Mouse (Mus musculus) neural tube, embryonic 12.5 days (tissue): ENCODE measurements around the gene Smarca1. TPM values are rescaled to one million over a fixed set of nuclear protein-coding genes. Genes with fewer than 3 reads are reported as not detected.

Experiments used
- ATAC-seq: fragments of 200-750 bp; cut with Nextera tagmentation; 2 replicates; pipeline ENCODE4 v1.8.0; 2017; ENCODE audit warnings: low read depth, mild to moderate bottlenecking, moderate TSS enrichment, moderate library complexity; ENCODE audit not compliant: low FRiP score
- H3K27ac ChIP-seq: fragments of 300-500 bp; sonication (generic); 2 replicates; pipeline ENCODE4 v1.5.1; 2016
- H3K27me3 ChIP-seq: fragments of 300-500 bp; sonication (generic); replicated peaks from 2 replicates; pipeline ENCODE4 v1.6.1; 2016; ENCODE audit warnings: mild to moderate bottlenecking
- H3K36me3 ChIP-seq: fragments of 300-500 bp; sonication (generic); 2 replicates; pipeline ENCODE4 v1.6.1; 2016; ENCODE audit warnings: mild to moderate bottlenecking
- H3K4me1 ChIP-seq: fragments of 300-500 bp; sonication (generic); 2 replicates; pipeline ENCODE4 v1.6.1; 2016
- H3K4me2 ChIP-seq: fragments of 300-500 bp; sonication (generic); replicated peaks from 2 replicates; pipeline ENCODE4 v1.6.1; 2016; ENCODE audit warnings: mild to moderate bottlenecking
- H3K4me3 ChIP-seq: fragments of 300-500 bp; sonication (generic); 2 replicates; pipeline ENCODE4 v1.5.1; 2016
- H3K9ac ChIP-seq: fragments of 300-500 bp; sonication (generic); 2 replicates; pipeline ENCODE4 v1.6.1; 2016; ENCODE audit warnings: mild to moderate bottlenecking
- H3K9me3 ChIP-seq: fragments of 300-500 bp; sonication (generic); 2 replicates; pipeline ENCODE4 v1.6.1; 2016; ENCODE audit warnings: mild to moderate bottlenecking
- WGBS: fragments of 180-500 bp; shearing (Covaris S2); methylation state at CpG from one replicate; pipeline ENCODE4 v1.1.7; 2016; 5-methylcytosine and 5-hydroxymethylcytosine counted together
- polyA plus RNA-seq: library from polyadenylated mRNA; unstranded; fragments of >200 nt; fragmentation: Nextera tagmentation; extraction: Ambion mirVana; gene quantifications from 2 replicates; pipeline ENCODE4 v1.2.1, GENCODE M21; 2016

Smarca1 gene
- polyA plus RNA-seq, result 23.6 and 29.8 TPM in 2 replicates

- Histone ChIP-seq H3K9ac (peak within 1 kb of the TSS; percentile 75), H3K36me3 (no peaks in the 10 kb centered on the region), H3K27me3 (no peaks in the 10 kb centered on the region), H3K27ac (peak within 1 kb of the TSS; percentile 32; the same call in 1 of the 2 replicates), H3K4me3 (peak within 1 kb of the TSS; percentile 55), H3K4me2 (peak within 1 kb of the TSS; percentile 65), H3K4me1 (no peaks in the 10 kb centered on the region), H3K9me3 (no peaks in the 10 kb centered on the region)
- peak; percentile 88 for ATAC-seq
- WGBS, result 19% methylated on average over 17 of the region's 17 CpGs
These were observed at the start of gene Smarca1 for GRCm38 (mm10) chrX:47892431-47893024. Gene Smarca1 (minus strand): TSS chrX:47892974.

DNA sequence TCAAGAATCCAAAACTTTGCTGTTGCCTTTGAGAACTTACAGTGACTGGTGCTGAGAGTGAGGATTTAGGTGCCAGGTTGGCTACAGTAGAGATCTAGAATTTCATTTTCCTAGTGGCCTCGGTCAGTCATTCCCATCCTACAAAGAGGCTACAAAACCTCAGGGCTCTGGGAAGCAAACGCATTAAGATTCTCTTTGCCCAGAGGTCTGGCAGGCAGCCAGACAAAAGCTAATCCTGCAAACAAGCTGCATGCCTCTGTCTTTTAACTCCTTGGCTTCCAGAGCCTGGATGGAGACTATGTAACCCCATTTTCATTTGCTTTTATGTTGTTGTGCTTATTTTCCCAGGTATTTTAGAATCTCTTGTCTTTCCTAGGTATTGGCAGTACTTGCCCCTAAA is 45.0 kb upstream of the Smarca1 start:
- Histone ChIP-seq H3K36me3 (no peaks in the 10 kb centered on the region), H3K27me3 (no peaks in the 10 kb centered on the region), H3K4me1 (no peaks in the 10 kb centered on the region), H3K27ac (no peak overlapping the region), H3K4me3 (no peak overlapping the region), H3K4me2 (no peak overlapping the region), H3K9me3 (no peaks in the 10 kb centered on the region), H3K9ac (no peak overlapping the region)
- ATAC-seq, result no peak
- 39% methylated on average over 2 of the region's 2 CpGs for WGBS

GRCm38 (mm10) chrX:47936885-47937284 is 44.1 kb upstream of the Smarca1 start:
- Histone ChIP-seq H3K4me3 (no peak overlapping the region), H3K27ac (no peak overlapping the region), H3K9me3 (no peaks in the 10 kb centered on the region), H3K27me3 (no peaks in the 10 kb centered on the region), H3K4me2 (no peak overlapping the region), H3K36me3 (no peaks in the 10 kb centered on the region), H3K9ac (no peak overlapping the region), H3K4me1 (no peaks in the 10 kb centered on the region)
- no peak for ATAC-seq
- WGBS, result 75% methylated on average over 5 of the region's 5 CpGs

- no peaks in the 10 kb centered on the region for H3K27me3 ChIP-seq
- no peak overlapping the region for H3K27ac ChIP-seq
- ATAC-seq, result no peak
- H3K9ac ChIP-seq, result no peak overlapping the region
- 91% methylated on average over 11 of the region's 11 CpGs for WGBS
- H3K4me1 ChIP-seq, result no peaks in the 10 kb centered on the region
- H3K36me3 ChIP-seq, result no peaks in the 10 kb centered on the region
- no peak overlapping the region for H3K4me2 ChIP-seq
- no peak overlapping the region for H3K4me3 ChIP-seq
- H3K9me3 ChIP-seq, result no peaks in the 10 kb centered on the region
These were observed 41.6 kb upstream of the Smarca1 start for GRCm38 (mm10) chrX:47934352-47934751.

DNA sequence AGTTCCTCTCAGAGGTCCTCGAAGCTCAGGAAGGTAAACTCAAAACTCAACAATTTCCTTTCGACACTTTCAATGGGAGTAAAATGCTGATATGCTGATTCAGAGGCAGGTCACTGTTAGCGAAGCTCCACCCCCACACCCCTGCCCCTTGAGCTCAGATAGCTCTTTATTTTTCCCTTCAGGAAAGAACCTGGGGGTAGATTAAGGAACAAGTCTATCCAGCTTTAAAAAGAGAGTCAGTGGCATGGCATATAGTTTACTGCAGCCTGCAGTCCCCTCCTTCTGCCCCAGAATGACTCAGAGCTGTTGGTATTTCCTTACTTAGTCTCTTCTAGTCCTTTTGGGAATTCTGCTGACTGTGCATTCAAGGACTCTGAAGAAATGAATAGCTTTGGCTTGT is 37.7 kb upstream of the Smarca1 start:
- H3K27ac ChIP-seq, result no peak overlapping the region
- H3K4me1 ChIP-seq, result no peaks in the 10 kb centered on the region
- WGBS, result 87% methylated on average over 3 of the region's 3 CpGs
- H3K4me2 ChIP-seq, result no peak overlapping the region
- no peaks in the 10 kb centered on the region for H3K27me3 ChIP-seq
- H3K9me3 ChIP-seq, result no peaks in the 10 kb centered on the region
- H3K36me3 ChIP-seq, result no peaks in the 10 kb centered on the region
- H3K9ac ChIP-seq, result no peak overlapping the region
- H3K4me3 ChIP-seq, result no peak overlapping the region
- ATAC-seq, result no peak

- H3K36me3 ChIP-seq, result no peaks in the 10 kb centered on the region
- no peak overlapping the region for H3K4me2 ChIP-seq
- no peak overlapping the region for H3K27ac ChIP-seq
- no peaks in the 10 kb centered on the region for H3K4me1 ChIP-seq
- H3K4me3 ChIP-seq, result no peak overlapping the region
- ATAC-seq, result no peak
- no peaks in the 10 kb centered on the region for H3K27me3 ChIP-seq
- no peaks in the 10 kb centered on the region for H3K9me3 ChIP-seq
- 73% methylated on average over 3 of the region's 3 CpGs for WGBS
- H3K9ac ChIP-seq, result no peak overlapping the region
These were observed 35.2 kb upstream of the Smarca1 start for GRCm38 (mm10) chrX:47927981-47928380.

DNA sequence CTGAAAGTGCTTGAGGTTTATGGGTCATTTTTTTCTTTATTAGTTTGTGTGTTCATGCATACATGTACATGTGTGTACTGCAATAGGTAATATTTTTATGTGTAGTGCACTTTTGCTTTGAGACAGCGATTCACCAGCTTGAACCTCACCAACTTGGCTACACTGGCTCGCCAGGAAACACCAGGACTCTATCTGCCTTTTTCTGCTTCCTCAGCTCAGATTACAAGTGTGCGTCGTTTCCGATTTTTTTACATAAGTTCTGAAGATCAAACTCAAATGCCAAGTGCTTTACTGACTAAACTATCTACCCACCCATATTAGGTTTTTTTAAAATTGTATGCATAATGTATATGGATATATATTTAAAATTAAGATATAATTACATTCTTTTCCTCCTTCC is 27.8 kb upstream of the Smarca1 start:
- no peak overlapping the region for H3K4me3 ChIP-seq
- no peak overlapping the region for H3K9ac ChIP-seq
- no peaks in the 10 kb centered on the region for H3K36me3 ChIP-seq
- ATAC-seq, result no peak
- no peaks in the 10 kb centered on the region for H3K4me1 ChIP-seq
- H3K9me3 ChIP-seq, result no peaks in the 10 kb centered on the region
- H3K27me3 ChIP-seq, result no peaks in the 10 kb centered on the region
- no peak overlapping the region for H3K4me2 ChIP-seq
- 90% methylated on average over 5 of the region's 5 CpGs for WGBS
- no peak overlapping the region for H3K27ac ChIP-seq

GRCm38 (mm10) chrX:47916831-47917230 is 24.1 kb upstream of the Smarca1 start:
- no peak for ATAC-seq
- H3K36me3 ChIP-seq, result no peaks in the 10 kb centered on the region
- no peak overlapping the region for H3K4me2 ChIP-seq
- H3K4me1 ChIP-seq, result peaks cover 3% of the 10 kb centered on the region
- 74% methylated on average over 1 of the region's 1 CpGs for WGBS
- H3K9me3 ChIP-seq, result no peaks in the 10 kb centered on the region
- H3K4me3 ChIP-seq, result no peak overlapping the region
- no peak overlapping the region for H3K27ac ChIP-seq
- H3K9ac ChIP-seq, result no peak overlapping the region
- no peaks in the 10 kb centered on the region for H3K27me3 ChIP-seq

DNA sequence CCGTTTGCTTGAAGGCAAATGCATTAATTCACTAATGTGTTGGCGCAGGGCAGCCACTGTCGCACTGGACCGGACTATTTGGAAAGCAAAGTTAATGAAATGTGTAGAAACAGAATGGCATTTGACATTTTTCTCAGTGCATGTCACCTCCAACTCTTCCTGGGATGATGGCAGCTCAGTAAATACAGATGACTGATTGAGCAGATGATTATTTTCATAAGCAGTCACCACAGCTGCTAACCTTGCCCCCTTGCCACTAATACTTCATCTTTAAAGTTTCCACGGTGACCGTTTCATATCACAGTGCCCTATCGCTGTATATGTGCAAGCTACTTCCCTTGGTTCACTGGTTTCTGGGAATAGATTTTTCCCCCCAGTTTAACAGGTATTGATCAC is 20.8 kb upstream of the Smarca1 start:
- no peak overlapping the region for H3K27ac ChIP-seq
- H3K9me3 ChIP-seq, result no peaks in the 10 kb centered on the region
- H3K4me3 ChIP-seq, result no peak overlapping the region
- H3K9ac ChIP-seq, result no peak overlapping the region
- no peaks in the 10 kb centered on the region for H3K36me3 ChIP-seq
- peak overlapping the region; percentile 60 for H3K4me2 ChIP-seq
- no peaks in the 10 kb centered on the region for H3K27me3 ChIP-seq
- WGBS, result 79% methylated on average over 7 of the region's 7 CpGs
- peaks cover 3% of the 10 kb centered on the region for H3K4me1 ChIP-seq
- ATAC-seq, result no peak

GRCm38 (mm10) chrX:47912904-47913542 is 20.2 kb upstream of the Smarca1 start:
- WGBS, result 20% methylated on average over 8 of the region's 8 CpGs
- H3K36me3 ChIP-seq, result no peaks in the 10 kb centered on the region
- ATAC-seq, result peak; percentile 23; the same call in 1 of the 2 replicates
- H3K9ac ChIP-seq, result peak overlapping the region; percentile 6; the same call in 1 of the 2 replicates
- peak overlapping the region; percentile 60 for H3K4me2 ChIP-seq
- H3K4me1 ChIP-seq, result peaks cover 3% of the 10 kb centered on the region
- no peak overlapping the region for H3K27ac ChIP-seq
- H3K27me3 ChIP-seq, result no peaks in the 10 kb centered on the region
- H3K4me3 ChIP-seq, result peak overlapping the region; percentile 59
- no peaks in the 10 kb centered on the region for H3K9me3 ChIP-seq

DNA sequence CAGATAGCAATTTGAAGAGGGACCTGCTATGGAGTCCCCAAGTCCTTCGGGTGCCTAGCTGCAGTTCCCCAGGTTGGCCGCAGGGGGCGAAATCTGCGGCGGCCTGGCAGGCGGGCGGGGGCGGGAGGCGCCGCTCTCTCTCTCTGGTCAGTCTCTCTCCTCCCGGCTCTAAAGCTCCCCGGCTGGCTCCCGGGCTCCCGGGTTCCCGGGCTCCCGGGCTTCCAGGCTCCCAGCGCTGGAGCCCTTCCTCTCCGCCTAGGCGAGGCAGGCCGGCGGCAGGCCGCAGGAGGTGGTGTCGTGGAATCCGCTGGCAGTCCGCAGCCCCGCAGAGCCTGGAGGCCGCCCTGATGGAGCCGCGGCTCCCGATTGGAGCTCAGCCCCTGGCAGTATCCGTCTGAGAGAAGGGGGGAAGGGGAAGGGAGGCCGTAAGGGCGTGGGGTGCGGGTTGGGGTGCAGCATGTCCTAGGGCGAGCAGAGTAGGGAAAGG is 19.6 kb upstream of the Smarca1 start, which contains the start of gene Ocrl:
Gene Ocrl, plus strand, starts transcription at position 82 of the 487 bp plus-strand sequence.
- Histone ChIP-seq H3K4me1 (peaks cover 3% of the 10 kb centered on the region), H3K9me3 (no peaks in the 10 kb centered on the region), H3K4me3 (peak within 1 kb of the TSS; percentile 59), H3K36me3 (no peaks in the 10 kb centered on the region), H3K4me2 (peak within 1 kb of the TSS; percentile 60), H3K27me3 (no peaks in the 10 kb centered on the region), H3K9ac (peak within 1 kb of the TSS; percentile 79), H3K27ac (no peak within 1 kb of the TSS)
- 16% methylated on average over 27 of the region's 35 CpGs for WGBS
- peak; percentile 90 for ATAC-seq

GRCm38 (mm10) chrX:47891907-47892430 is 805 bp downstream of the Smarca1 start:
- peak overlapping the region; percentile 75 for H3K9ac ChIP-seq
- no peaks in the 10 kb centered on the region for H3K9me3 ChIP-seq
- WGBS, result 17% methylated on average over 29 of the region's 36 CpGs
- H3K4me1 ChIP-seq, result no peaks in the 10 kb centered on the region
- no peaks in the 10 kb centered on the region for H3K27me3 ChIP-seq
- peak overlapping the region; percentile 55 for H3K4me3 ChIP-seq
- H3K36me3 ChIP-seq, result no peaks in the 10 kb centered on the region
- peak overlapping the region; percentile 32; the same call in 1 of the 2 replicates for H3K27ac ChIP-seq
- ATAC-seq, result peak; percentile 86
- H3K4me2 ChIP-seq, result peak overlapping the region; percentile 65
